Comparison of ENCODE assay signal across 20 mouse cellular contexts in the genomic region with DNA sequence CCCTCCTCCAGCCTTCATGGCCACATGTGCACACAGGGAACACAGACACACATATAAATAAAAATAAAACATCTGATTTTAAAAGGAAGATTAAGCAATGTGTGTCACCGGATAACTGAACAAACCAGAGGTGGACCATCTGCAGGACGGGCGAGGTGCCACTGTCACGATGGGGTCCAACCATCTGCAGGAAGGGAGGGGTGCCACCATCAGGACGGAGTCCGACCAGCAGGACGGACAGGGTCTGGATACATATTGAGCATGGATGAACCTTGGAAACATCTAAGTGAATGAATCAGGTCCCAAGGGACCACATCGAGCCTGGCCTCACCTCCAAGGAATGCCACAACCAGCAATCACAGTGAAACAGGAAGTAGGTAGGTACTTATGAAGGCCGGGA. TPM values are rescaled to one million over a fixed set of nuclear protein-coding genes. Genes with fewer than 3 reads are reported as not detected.
DNase-seq lines count a peak whose midpoint lies in the region; ATAC-seq lines count a peak whose summit lies in the region.
"Had no signal": no experiment of that assay in that cellular context is flagged by ENCODE, and none has a peak within 500 bp of the region (broad histone marks: within the 10 kb centered on the region; RNA-seq: fewer than 3 reads in every experiment).

No protein-coding gene starts in this region.

- peak; percentile 57 to 70 for DNase-seq in cerebellum, postnatal 10 days
- DNase-seq in cerebellum, adult 11-12 months = no peak
- peak; percentile 40 for DNase-seq in left cerebral cortex, postnatal 4 days
- no peak for DNase-seq in left cerebral cortex, postnatal 10 days (ENCODE audit: extremely low spot score in 1 of 2, low spot score in 2 of 2)
- DNase-seq in NIH3T3 (ENCODE audit: low read depth) = peak; percentile 36
- DNase-seq: adrenal gland, adult 8-10 months; adrenal gland, postnatal 25 days; cerebellum, adult 18-20 months; cerebellum, adult 9-10 months; cerebellum, postnatal 25 days; gastrocnemius, postnatal 10 days; gastrocnemius, postnatal 36 days; heart, adult 18-20 months; heart, postnatal 10 days; heart, postnatal 36 days had no signal

- no peak for ATAC-seq in frontal cortex, adult (ENCODE audit: low TSS enrichment)
- ATAC-seq: activated CD4-positive, CD25-positive, alpha-beta regulatory T cell, adult 4 months; CD4-positive, CD25-positive, alpha-beta regulatory T cell, adult 4 months; forebrain, embryonic 14.5 days; intestine, postnatal 0 days had no signal

- intact Hi-C loops in left cerebral cortex, postnatal 4 days (cut with DNase I) = no loop called here
- intact Hi-C loops in left cerebral cortex, postnatal 10 days (cut with DNase I) = no loop called here

RNA-seq across cellular contexts. Expression of a gene that starts 43.0 kb away (rescaled TPM):
- 10 to 100 TPM; 32.5 to 34.7 TPM for total RNA-seq in left cerebral cortex, postnatal 4 days (2021)
- total RNA-seq in left cerebral cortex, postnatal 10 days (2021) = 10 to 100 TPM; 57.0 to 57.9 TPM

Comparison
In these comparisons a context has a peak if more than half of its experiments do, and no peak if none do; other contexts are left out.
1. DNase-seq: peak in cerebellum, postnatal 10 days (2 of 2), left cerebral cortex, postnatal 4 days (single experiment) and NIH3T3 (single experiment); none in cerebellum, adult 11-12 months (single experiment) and left cerebral cortex, postnatal 10 days (0 of 2).